Mouse (Mus musculus) embryonic facial prominence, embryonic 10.5 days (tissue): ENCODE data around the gene Asic1. TPM values are rescaled to one million over a fixed set of nuclear protein-coding genes. Genes with fewer than 3 reads are reported as not detected.

Experiments
- DNase-seq: peaks from one replicate; pipeline ENCODE4 v3.0.0-alpha.2; 2017; ENCODE audit warnings: low spot score
- H3K27ac ChIP-seq: fragments of 300-500 bp; sonication (generic); replicated peaks from 2 replicates; pipeline ENCODE4 v1.5.1; 2016; ENCODE audit warnings: mild to moderate bottlenecking
- H3K27me3 ChIP-seq: fragments of 300-500 bp; sonication (generic); replicated peaks from 2 replicates; pipeline ENCODE4 v1.6.1; 2016; ENCODE audit warnings: low read depth, mild to moderate bottlenecking; ENCODE audit not compliant: poor library complexity, severe bottlenecking
- H3K36me3 ChIP-seq: fragments of 300-500 bp; sonication (generic); replicated peaks from 2 replicates; pipeline ENCODE4 v1.6.1; 2016; ENCODE audit warnings: mild to moderate bottlenecking, moderate library complexity
- H3K4me1 ChIP-seq: fragments of 300-500 bp; sonication (generic); 2 replicates; pipeline ENCODE4 v1.6.1; 2016
- H3K4me3 ChIP-seq: fragments of 300-500 bp; sonication (generic); 2 replicates; pipeline ENCODE4 v1.5.1; 2016; ENCODE audit warnings: mild to moderate bottlenecking, moderate library complexity
- H3K9me3 ChIP-seq: fragments of 300-500 bp; sonication (generic); 2 replicates; pipeline ENCODE4 v1.6.1; 2016; ENCODE audit warnings: mild to moderate bottlenecking
- WGBS: fragments of 180-500 bp; shearing (Covaris S2); methylation state at CpG from one replicate; pipeline ENCODE4 v1.1.7; 2016; 5-methylcytosine and 5-hydroxymethylcytosine counted together
- polyA plus RNA-seq: library from polyadenylated mRNA; unstranded; fragments of >200 nt; fragmentation: Nextera tagmentation; extraction: Ambion mirVana; gene quantifications from 2 replicates; pipeline ENCODE4 v1.2.1, GENCODE M21; 2016

Asic1 gene
- polyA plus RNA-seq, 1 experiment from 2014 or later = 3.2 TPM

DNA sequence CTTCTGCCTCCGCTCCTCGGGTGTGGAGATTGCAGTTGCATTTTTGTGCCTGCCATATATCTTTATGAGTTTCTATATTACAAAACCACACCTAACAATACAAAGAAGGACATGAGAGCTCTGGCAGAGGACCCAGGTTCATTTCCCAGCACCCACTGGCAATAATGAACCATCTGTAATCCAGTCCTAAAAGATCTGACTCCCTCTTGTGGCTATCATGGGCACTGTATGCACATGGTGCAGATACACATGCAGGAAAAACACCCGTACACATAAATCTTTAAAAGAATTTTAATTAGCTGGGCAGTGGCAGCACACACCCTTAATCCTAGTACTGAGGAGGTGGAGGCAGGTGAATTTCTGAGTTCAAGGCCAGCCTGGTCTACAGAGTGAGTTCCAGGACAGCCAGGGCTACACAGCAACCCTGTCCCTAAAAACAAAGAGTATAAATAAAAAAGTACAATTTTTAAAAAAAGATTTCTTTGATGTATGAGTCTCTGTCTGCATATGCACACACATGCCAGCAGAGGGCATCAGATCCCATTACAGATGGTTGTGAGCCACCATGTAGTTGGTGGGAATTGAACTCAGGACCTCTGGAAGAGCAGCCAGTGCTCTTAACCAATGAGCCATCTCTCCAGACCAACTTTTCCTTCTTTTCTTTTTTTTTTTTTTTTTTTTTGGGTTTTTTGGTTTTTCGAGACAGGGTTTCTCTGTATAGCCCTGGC, 59.1 kb downstream of the Asic1 start:
- 97% methylated on average over 4 of the region's 4 CpGs for WGBS
- Histone ChIP-seq H3K4me1 (peaks cover 23% of the 10 kb centered on the region), H3K9me3 (peaks cover 7% of the 10 kb centered on the region; the same call in 1 of the 2 replicates), H3K27ac (no peak overlapping the region), H3K36me3 (peaks cover 63% of the 10 kb centered on the region), H3K27me3 (no peaks in the 10 kb centered on the region), H3K4me3 (no peak overlapping the region)
- DNase-seq = no peak

GRCm38 (mm10) chr15:99731167-99731566, 61.0 kb downstream of the Asic1 start:
- Histone ChIP-seq H3K4me1 (peaks cover 6% of the 10 kb centered on the region), H3K36me3 (peaks cover 82% of the 10 kb centered on the region), H3K4me3 (no peak overlapping the region), H3K27ac (no peak overlapping the region), H3K9me3 (peaks cover 7% of the 10 kb centered on the region; the same call in 1 of the 2 replicates), H3K27me3 (no peaks in the 10 kb centered on the region)
- DNase-seq = no peak
- 97% methylated on average over 2 of the region's 2 CpGs for WGBS

DNA sequence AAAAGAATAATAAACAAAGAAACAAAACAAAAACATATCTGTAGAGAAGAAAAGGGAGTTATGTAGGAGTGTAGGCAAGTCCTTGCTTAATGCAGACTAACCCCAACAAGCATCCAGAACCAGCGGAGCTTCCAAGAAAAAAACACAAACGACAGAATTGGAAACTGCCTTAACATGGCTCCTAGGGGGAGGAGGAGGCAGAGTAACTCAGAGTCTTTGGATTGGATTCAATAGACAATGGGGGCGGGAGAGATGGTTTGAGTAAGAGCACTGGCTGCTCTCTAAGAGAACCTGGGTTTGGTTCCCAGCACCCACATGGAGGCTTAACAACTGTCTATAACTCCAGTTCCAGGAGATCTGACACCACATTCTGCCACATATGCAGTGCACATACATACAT, 61.5 kb downstream of the Asic1 start:
- Histone ChIP-seq H3K27me3 (no peaks in the 10 kb centered on the region), H3K27ac (no peak overlapping the region), H3K9me3 (peaks cover 7% of the 10 kb centered on the region; the same call in 1 of the 2 replicates), H3K4me1 (peaks cover under 1% of the 10 kb centered on the region), H3K36me3 (peaks cover 87% of the 10 kb centered on the region), H3K4me3 (no peak overlapping the region)
- DNase-seq = no peak
- WGBS = 88% methylated on average over 3 of the region's 3 CpGs

DNA sequence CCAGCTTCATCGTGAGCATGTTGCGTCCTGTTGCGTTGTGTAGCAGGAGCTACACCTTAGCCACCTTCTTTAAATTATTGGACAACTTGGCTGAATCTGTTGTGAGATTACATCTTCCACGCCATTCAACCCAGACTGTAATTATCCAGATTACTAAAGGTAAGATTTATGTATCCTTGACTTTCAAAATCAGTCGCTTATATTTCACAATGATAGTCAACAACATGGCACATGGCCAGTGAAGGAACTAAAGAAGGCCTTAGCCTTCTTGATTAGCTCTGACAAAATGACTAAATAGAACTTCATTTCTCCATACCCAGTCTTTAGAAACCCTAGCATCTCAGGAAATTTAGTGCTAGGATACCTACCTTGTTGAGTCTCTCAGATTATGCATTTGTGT, 63.0 kb downstream of the Asic1 start:
- H3K4me1 ChIP-seq = no peaks in the 10 kb centered on the region
- H3K9me3 ChIP-seq = peaks cover 7% of the 10 kb centered on the region; the same call in 1 of the 2 replicates
- H3K27me3 ChIP-seq = no peaks in the 10 kb centered on the region
- no peak overlapping the region for H3K27ac ChIP-seq
- peaks cover 93% of the 10 kb centered on the region for H3K36me3 ChIP-seq
- no peak overlapping the region for H3K4me3 ChIP-seq
- WGBS = 95% methylated on average over 5 of the region's 5 CpGs
- DNase-seq = no peak

GRCm38 (mm10) chr15:99735631-99736030, 65.5 kb downstream of the Asic1 start:
- no peaks in the 10 kb centered on the region for H3K4me1 ChIP-seq
- H3K9me3 ChIP-seq = no peaks in the 10 kb centered on the region
- H3K36me3 ChIP-seq = peaks cover 96% of the 10 kb centered on the region
- H3K27ac ChIP-seq = no peak overlapping the region
- WGBS = 85% methylated on average over 2 of the region's 2 CpGs
- no peak for DNase-seq
- H3K4me3 ChIP-seq = no peak overlapping the region
- H3K27me3 ChIP-seq = no peaks in the 10 kb centered on the region

DNA sequence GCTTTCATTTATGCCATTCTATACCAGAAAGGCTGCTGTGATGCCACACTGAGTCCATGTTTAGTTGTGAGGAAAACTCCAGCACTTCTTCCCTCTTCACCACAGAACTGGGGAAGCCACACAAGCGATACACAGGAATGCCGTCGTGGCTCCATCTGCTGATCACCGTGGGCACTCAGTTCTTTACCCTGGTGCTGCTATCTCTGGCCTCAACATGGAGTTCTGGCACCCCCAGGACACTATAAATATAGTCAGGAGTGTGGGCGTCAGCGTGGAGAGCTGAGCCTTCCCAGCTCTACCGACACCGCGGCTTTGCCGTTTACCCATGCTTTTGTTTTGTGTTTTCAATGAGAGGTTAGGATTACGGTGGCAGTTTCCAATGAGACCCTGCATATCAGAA, 66.5 kb downstream of the Asic1 start:
- WGBS = 93% methylated on average over 11 of the region's 11 CpGs
- no peaks in the 10 kb centered on the region for H3K9me3 ChIP-seq
- no peaks in the 10 kb centered on the region for H3K27me3 ChIP-seq
- H3K36me3 ChIP-seq = peaks cover 99% of the 10 kb centered on the region
- no peaks in the 10 kb centered on the region for H3K4me1 ChIP-seq
- H3K27ac ChIP-seq = no peak overlapping the region
- DNase-seq = no peak
- H3K4me3 ChIP-seq = no peak overlapping the region

- no peak for DNase-seq
- 94% methylated on average over 4 of the region's 4 CpGs for WGBS
- Histone ChIP-seq H3K27ac (no peak overlapping the region), H3K36me3 (peaks cover 98% of the 10 kb centered on the region), H3K4me1 (no peaks in the 10 kb centered on the region), H3K9me3 (no peaks in the 10 kb centered on the region), H3K27me3 (no peaks in the 10 kb centered on the region), H3K4me3 (no peak overlapping the region)
Observed at GRCm38 (mm10) chr15:99740229-99740628, 70.1 kb downstream of the Asic1 start.

Other genes with a start within 250 kb of the Asic1 start
- 14.1 and 15.1 TPM in 2 replicates for gene Nckap5l, start 212.6 kb upstream of the Asic1 start, polyA plus RNA-seq
- gene Bcdin3d, start 195.6 kb upstream of the Asic1 start, polyA plus RNA-seq = 16.0 and 16.7 TPM in 2 replicates
- gene Faim2, start 142.2 kb upstream of the Asic1 start, polyA plus RNA-seq = 0.45 and 0.74 TPM in 2 replicates
- gene Aqp2, start 91.3 kb upstream of the Asic1 start, polyA plus RNA-seq = not detected in 2 replicates
- 0.10 TPM in 1 of 2 replicates, not detected in the other for gene Aqp5, start 79.6 kb upstream of the Asic1 start, polyA plus RNA-seq
- gene Aqp6, start 69.0 kb upstream of the Asic1 start, polyA plus RNA-seq = 0.10 TPM in 1 of 2 replicates, not detected in the other
- 146 TPM in 2 replicates for gene Racgap1, start 18.7 kb upstream of the Asic1 start, polyA plus RNA-seq
- 83.3 and 89.1 TPM in 2 replicates for gene Smarcd1, start 31.8 kb downstream of the Asic1 start, polyA plus RNA-seq
- not detected in 2 replicates for gene Gm17349, start 35.1 kb downstream of the Asic1 start, polyA plus RNA-seq
- gene Gpd1, start 47.1 kb downstream of the Asic1 start, polyA plus RNA-seq = 0.42 and 0.55 TPM in 2 replicates
- 129 and 131 TPM in 2 replicates for gene Cox14, start 55.2 kb downstream of the Asic1 start, polyA plus RNA-seq
- 60.2 and 63.8 TPM in 2 replicates for gene Cers5, start 102.5 kb downstream of the Asic1 start, polyA plus RNA-seq
- 62.3 and 65.4 TPM in 2 replicates for gene Lima1, start 205.1 kb downstream of the Asic1 start, polyA plus RNA-seq